Mouse (Mus musculus) CD8-positive naive resting alpha-beta T cell, adult 2 months (primary cell): ENCODE measurements around the gene Sh3pxd2a.

Experiments used
- DNase-seq, 2 experiments: peaks; one replicate each; pipeline ENCODE4 v3.0.0; 2022; ENCODE audit warnings: low read depth in 2 of 2, low spot score in 2 of 2

The Sh3pxd2a gene

GRCm38 (mm10) chr19:47315917-47316265 is 148.3 kb downstream of the Sh3pxd2a start:
- no peak for DNase-seq

GRCm38 (mm10) chr19:47315091-47315916 is 148.9 kb downstream of the Sh3pxd2a start:
- no peak for DNase-seq

- DNase-seq = peak in 1 of 2 experiments; percentile 31
These were observed 149.9 kb downstream of the Sh3pxd2a start for GRCm38 (mm10) chr19:47314076-47314941.

- no peak for DNase-seq
These were observed 150.7 kb downstream of the Sh3pxd2a start for GRCm38 (mm10) chr19:47313387-47314075.

- DNase-seq = no peak
These were observed 153.0 kb downstream of the Sh3pxd2a start for GRCm38 (mm10) chr19:47311162-47311561.

- no peak for DNase-seq
These were observed 154.4 kb downstream of the Sh3pxd2a start for GRCm38 (mm10) chr19:47309824-47310223.

GRCm38 (mm10) chr19:47306917-47307315 is 157.3 kb downstream of the Sh3pxd2a start:
- no peak for DNase-seq

GRCm38 (mm10) chr19:47306128-47306916 is 157.9 kb downstream of the Sh3pxd2a start:
- no peak for DNase-seq

- DNase-seq = no peak
These were observed 158.8 kb downstream of the Sh3pxd2a start for GRCm38 (mm10) chr19:47305401-47305800.

GRCm38 (mm10) chr19:47304170-47304745 is 159.9 kb downstream of the Sh3pxd2a start:
- no peak for DNase-seq

GRCm38 (mm10) chr19:47303128-47303527 is 161.1 kb downstream of the Sh3pxd2a start:
- no peak for DNase-seq

- DNase-seq = no peak
These were observed 161.9 kb downstream of the Sh3pxd2a start for GRCm38 (mm10) chr19:47302191-47302852.

- DNase-seq = no peak
These were observed 162.7 kb downstream of the Sh3pxd2a start for GRCm38 (mm10) chr19:47301303-47302190.

- DNase-seq = no peak
These were observed 166.1 kb downstream of the Sh3pxd2a start for GRCm38 (mm10) chr19:47298100-47298499.

GRCm38 (mm10) chr19:47292451-47292951 is 171.7 kb downstream of the Sh3pxd2a start:
- DNase-seq = no peak

- DNase-seq = no peak
These were observed 172.7 kb downstream of the Sh3pxd2a start for GRCm38 (mm10) chr19:47291307-47292080.

- no peak for DNase-seq
These were observed 177.2 kb downstream of the Sh3pxd2a start for GRCm38 (mm10) chr19:47286886-47287450.
